In the genomic region with DNA sequence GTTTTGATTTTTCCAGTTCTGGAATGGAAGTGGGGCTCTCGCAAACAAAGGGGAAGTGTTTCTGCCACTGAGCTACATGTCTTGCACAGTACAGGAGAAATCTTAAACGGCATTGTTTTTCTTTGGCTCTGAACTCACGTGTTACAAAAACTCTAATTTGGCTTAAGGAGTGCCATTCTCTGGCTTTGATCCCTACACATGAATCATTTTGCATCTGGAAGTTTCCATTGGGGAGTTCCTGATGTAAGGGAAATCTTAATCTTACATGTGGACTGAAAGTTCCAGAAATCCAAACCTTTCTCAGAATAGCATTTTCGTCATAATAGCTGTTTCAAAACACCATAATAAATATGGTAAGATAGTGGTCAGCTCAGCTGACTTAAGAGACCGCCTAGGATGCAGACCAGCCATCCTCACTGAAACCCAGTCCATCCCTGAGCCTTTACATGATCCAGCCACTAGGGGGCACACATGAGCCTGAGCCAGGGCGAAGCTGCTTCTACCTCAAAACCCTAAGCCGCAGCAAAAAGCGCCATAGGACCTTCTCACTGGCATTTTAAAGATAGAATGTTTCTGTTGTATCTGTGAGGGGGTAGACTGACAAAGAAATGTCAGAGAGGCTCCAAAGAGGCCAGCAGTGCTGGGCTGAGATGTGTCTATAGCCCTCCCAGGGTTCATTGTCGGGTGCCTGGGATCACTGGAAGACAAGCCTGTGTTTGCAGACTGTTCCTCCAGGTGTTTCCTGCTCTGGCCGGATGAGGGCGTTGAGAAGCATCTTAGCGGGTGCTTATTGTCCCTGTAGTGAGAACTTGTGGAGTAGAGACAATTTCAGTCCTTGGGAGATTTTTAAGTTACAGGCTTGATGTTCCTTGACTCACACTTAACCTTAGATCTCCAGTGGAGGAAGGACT, we compare ENCODE assay signal across 8 mouse cellular contexts. TPM values are rescaled to one million over a fixed set of nuclear protein-coding genes. Genes with fewer than 3 reads are reported as not detected.
DNase-seq lines count a peak whose midpoint lies in the region; ATAC-seq lines count a peak whose summit lies in the region.

No protein-coding gene starts in this region.

- no peaks in the 10 kb centered on the region for H3K27me3 ChIP-seq in hindbrain, embryonic 15.5 days

- peak overlapping the region; percentile 15; the same call in 1 of the 2 replicates for H3K4me3 ChIP-seq in hindbrain, embryonic 15.5 days

- DNase-seq in T-cell, adult 2 months (ENCODE audit: low spot score): peak; percentile 83
- peak; percentile 88 to 92 for DNase-seq in cerebellum, postnatal 25 days
- peak; percentile 89 to 90 for DNase-seq in frontal cortex, postnatal 36 days (ENCODE audit: low spot score in 2 of 2)
- peak; percentile 83 to 86 for DNase-seq in layer of hippocampus, postnatal 36 days
- peak; percentile 93 for DNase-seq in lung, postnatal 36 days
- DNase-seq in retina, postnatal 7 days (ENCODE audit: low read depth, low spot score): peak; percentile 58
- peak; percentile 66 for DNase-seq in urinary bladder, adult 2 months (ENCODE audit: low spot score)

- H3K27ac ChIP-seq in hindbrain, embryonic 15.5 days (replicated peaks): no peak overlapping the region

- 17% methylated on average over 12 of the region's 12 CpGs for WGBS in hindbrain, embryonic 15.5 days

- no peak overlapping the region for H3K9ac ChIP-seq in hindbrain, embryonic 15.5 days

- H3K4me2 ChIP-seq in hindbrain, embryonic 15.5 days: peak overlapping the region; percentile 50

- no peaks in the 10 kb centered on the region for H3K9me3 ChIP-seq in hindbrain, embryonic 15.5 days

- peaks cover 16% of the 10 kb centered on the region for H3K4me1 ChIP-seq in hindbrain, embryonic 15.5 days (replicated peaks)

- no peaks in the 10 kb centered on the region for H3K36me3 ChIP-seq in hindbrain, embryonic 15.5 days

- peak; percentile 64; the same call in 1 of the 2 replicates for ATAC-seq in hindbrain, embryonic 15.5 days (ENCODE audit: low FRiP score, low read depth)

RNA-seq across cellular contexts. Expression of a gene that starts 44.2 kb away (rescaled TPM):
- 11.4 and 12.2 TPM in 2 replicates for polyA plus RNA-seq in hindbrain, embryonic 15.5 days (2015; fragmentation: Nextera tagmentation; extraction: Ambion mirVana)
- total RNA-seq in layer of hippocampus, postnatal 36 days (2021): 10 to 100 TPM; 45.8 to 52.7 TPM
- 37.8 and 49.2 TPM in 2 replicates for polyA plus RNA-seq in urinary bladder, adult 2 months (2012; rRNA removed)
